Mouse (Mus musculus): ENCODE measurements around the gene Hoxb4. TPM values are rescaled to one million over a fixed set of nuclear protein-coding genes. Genes with fewer than 3 reads are reported as not detected.

Gene Hoxb4
- polyA plus RNA-seq, 1 experiment from 2014 or later: 7.5 TPM

DNA sequence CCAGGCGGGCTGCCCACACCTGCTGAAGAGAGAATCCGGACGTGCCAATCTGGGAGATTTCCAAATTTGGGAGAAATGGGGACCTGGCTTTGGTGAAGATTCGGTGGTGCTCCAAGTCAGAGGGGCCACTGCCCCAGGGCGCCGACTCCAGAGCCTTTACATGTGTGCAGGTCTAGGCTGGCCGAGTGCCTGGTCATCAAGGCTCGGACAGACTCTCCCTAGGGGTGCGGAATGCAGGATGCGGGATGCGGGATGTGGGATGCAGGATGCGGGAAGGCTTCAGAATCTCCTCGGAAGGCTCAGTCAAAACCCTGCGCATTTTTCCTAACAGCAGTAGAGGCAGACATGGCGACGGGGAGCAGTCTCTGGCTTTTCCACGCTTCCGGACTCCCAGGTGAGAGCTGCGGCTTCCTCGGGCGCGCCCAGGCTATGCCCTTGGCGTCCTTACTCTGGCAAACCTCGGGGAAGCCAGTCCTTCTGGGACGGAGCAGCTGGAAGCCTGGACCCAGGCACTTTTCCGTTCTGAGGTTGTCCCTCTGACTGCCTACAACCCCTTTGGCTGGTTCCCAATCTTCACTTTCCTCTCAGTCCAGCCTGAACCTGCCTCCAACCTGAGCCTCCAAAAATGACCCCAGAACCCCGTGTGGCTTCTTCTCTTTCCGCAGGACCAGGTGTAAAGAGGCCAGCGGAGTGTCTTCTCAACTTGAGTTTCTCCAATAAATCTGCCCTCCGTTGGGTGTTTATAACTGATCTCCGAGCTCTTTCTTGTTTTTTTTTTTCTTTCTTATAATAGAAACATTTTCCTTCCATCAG lies 38.4 kb upstream of the Hoxb4 start:
- Histone ChIP-seq H3K9me3 (no peaks in the 10 kb centered on the region), H3K4me2 (peak overlapping the region; percentile 96), H3K4me1 (replicated peaks) (peaks cover 68% of the 10 kb centered on the region), H3K9ac (peak overlapping the region; percentile 100), H3K4me3 (peak overlapping the region; percentile 99), H3K27ac (replicated peaks) (peak overlapping the region; percentile 100), H3K27me3 (no peaks in the 10 kb centered on the region), H3K36me3 (peaks cover 6% of the 10 kb centered on the region; the same call in 1 of the 2 replicates)
- ATAC-seq (ENCODE audit: low read depth): no peak
- WGBS: 3% methylated on average over 31 of the region's 31 CpGs

DNA sequence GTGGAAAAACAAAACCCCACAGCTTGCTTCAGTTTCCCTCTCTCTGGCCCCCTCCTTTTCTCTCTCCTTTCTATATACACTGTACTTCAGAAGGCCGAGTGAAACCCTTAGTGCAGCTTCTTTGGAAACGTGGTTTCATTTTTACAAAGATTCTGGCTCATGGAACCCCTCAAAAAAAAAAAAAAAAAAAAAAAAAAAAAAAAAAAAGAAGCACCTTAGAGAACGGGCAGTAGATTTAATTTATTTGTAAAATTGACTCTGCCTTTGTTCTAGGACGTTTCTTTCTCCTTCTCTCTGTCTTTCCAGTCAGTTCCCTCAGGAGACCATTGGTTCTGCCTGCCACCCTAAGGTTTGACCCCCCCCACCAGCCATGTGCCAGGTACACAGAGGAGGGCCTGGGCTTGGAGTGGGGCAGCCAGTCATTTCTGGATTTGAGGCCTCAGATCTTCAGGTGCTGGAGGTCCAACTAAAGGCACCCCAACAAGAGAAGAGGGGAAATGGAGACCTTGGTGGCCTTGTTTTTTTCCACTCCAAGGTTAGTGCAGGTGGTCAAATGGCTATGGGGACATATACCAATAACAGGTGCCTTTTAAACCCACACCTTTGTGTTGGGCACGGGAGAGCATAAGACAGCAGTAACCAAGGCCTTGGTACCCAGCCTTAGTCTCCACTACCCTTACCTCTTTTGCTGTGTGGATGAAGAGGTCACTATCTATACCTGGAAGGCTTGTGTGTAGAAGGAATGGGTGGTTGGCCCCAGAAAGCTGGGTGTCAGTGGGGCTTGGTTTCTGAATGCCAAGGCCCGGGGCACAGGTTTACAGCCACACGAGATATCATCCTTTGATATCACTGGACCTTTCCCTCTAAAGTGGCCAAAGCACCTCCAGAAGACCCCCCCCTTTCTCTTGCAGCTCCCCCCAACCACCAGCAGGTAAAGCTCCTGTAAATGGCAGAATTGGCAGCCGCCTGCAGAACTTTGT lies 37.4 kb upstream of the Hoxb4 start:
- ATAC-seq (ENCODE audit: low read depth): no peak
- peak overlapping the region; percentile 96 for H3K4me2 ChIP-seq
- H3K4me1 ChIP-seq (replicated peaks): peaks cover 58% of the 10 kb centered on the region
- H3K27me3 ChIP-seq: no peaks in the 10 kb centered on the region
- no peaks in the 10 kb centered on the region for H3K9me3 ChIP-seq
- H3K27ac ChIP-seq (replicated peaks): peak overlapping the region; percentile 100
- peak overlapping the region; percentile 100 for H3K9ac ChIP-seq
- peaks cover 7% of the 10 kb centered on the region; the same call in 1 of the 2 replicates for H3K36me3 ChIP-seq
- 8% methylated on average over 8 of the region's 8 CpGs for WGBS
- H3K4me3 ChIP-seq: peak overlapping the region; percentile 99

DNA sequence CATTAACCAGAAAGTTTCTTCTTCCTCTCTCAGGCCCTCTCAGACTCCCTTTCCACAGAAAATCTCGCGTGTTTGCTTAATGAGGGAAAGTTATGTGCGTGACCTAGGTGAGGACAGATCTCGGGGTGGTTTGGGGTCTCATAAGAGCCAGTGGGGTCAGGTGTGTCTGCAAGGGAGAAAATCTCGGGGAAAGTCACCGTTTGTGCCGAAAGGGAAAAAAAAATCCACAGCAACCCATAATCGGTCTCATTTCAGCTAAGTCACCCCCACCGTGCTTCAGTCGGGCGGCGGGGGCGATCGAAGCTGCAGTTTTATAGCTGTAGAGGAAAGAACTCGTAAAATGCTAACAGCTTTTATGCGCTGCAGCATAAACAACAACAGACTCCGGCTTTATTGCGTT lies 36.7 kb upstream of the Hoxb4 start:
- peak overlapping the region; percentile 100 for H3K9ac ChIP-seq
- peak overlapping the region; percentile 99 for H3K4me3 ChIP-seq
- H3K36me3 ChIP-seq: peaks cover 7% of the 10 kb centered on the region; the same call in 1 of the 2 replicates
- H3K4me2 ChIP-seq: peak overlapping the region; percentile 96
- no peaks in the 10 kb centered on the region for H3K27me3 ChIP-seq
- no peak for ATAC-seq (ENCODE audit: low read depth)
- 2% methylated on average over 18 of the region's 18 CpGs for WGBS
- no peaks in the 10 kb centered on the region for H3K9me3 ChIP-seq
- peak overlapping the region; percentile 100 for H3K27ac ChIP-seq (replicated peaks)
- H3K4me1 ChIP-seq (replicated peaks): peaks cover 51% of the 10 kb centered on the region

DNA sequence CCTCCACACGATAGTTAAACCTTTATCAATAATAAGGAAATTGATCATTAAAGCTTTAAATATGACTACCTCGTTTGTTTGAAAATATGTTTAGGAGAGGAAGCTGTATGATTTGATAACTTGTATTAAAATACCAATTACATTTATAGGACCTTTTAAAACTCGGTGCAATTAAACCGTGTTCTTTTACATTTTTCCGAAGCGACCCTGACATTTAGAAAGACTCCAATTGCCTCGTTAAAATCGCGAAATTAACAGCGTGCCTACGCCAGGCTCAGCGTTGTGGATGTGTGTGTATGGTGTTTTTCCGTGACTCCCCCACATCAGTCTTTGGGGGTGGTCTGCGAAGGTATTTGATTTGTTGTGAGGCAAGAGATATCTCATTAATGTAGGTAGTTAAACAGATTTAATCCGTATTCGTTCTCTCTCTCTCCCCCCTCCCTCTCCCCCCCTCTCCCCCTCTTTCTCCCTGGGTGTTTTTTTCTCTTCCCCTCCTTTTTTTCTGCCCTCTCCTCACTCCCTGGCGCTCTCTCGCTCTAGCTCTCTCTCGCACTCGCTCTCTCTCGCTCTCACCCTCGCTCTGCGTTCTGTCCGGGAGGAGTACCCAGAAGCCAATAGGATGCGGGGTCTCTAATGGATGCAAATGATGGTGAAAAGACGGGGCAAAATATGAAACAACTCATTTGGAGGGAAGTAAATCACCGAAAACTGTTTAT lies 36.1 kb upstream of the Hoxb4 start, which contains the start of gene Hoxb8:
Gene Hoxb8 (plus strand): TSS at position 51 of the 716 bp plus-strand sequence.
- Histone ChIP-seq H3K27ac (replicated peaks) (peak within 1 kb of the TSS; percentile 100), H3K27me3 (no peaks in the 10 kb centered on the region), H3K9ac (peak within 1 kb of the TSS; percentile 100), H3K9me3 (no peaks in the 10 kb centered on the region), H3K4me3 (peak within 1 kb of the TSS; percentile 99), H3K4me2 (peak within 1 kb of the TSS; percentile 96), H3K36me3 (peaks cover 7% of the 10 kb centered on the region; the same call in 1 of the 2 replicates), H3K4me1 (replicated peaks) (peaks cover 44% of the 10 kb centered on the region)
- WGBS: 1% methylated on average over 27 of the region's 27 CpGs
- ATAC-seq (ENCODE audit: low read depth): peak; percentile 40; the same call in 1 of the 2 replicates

- Histone ChIP-seq H3K4me2 (peak overlapping the region; percentile 96), H3K27ac (replicated peaks) (peak overlapping the region; percentile 100), H3K4me1 (replicated peaks) (peaks cover 40% of the 10 kb centered on the region), H3K9me3 (no peaks in the 10 kb centered on the region), H3K27me3 (no peaks in the 10 kb centered on the region), H3K4me3 (peak overlapping the region; percentile 99), H3K9ac (peak overlapping the region; percentile 100), H3K36me3 (peaks cover 7% of the 10 kb centered on the region; the same call in 1 of the 2 replicates)
- no peak for ATAC-seq (ENCODE audit: low read depth)
- WGBS: under 1% methylated on average over 49 of the region's 49 CpGs
Measured at GRCm38 (mm10) chr11:96282795-96283430, 35.2 kb upstream of the Hoxb4 start.

GRCm38 (mm10) chr11:96284041-96284749 lies 33.9 kb upstream of the Hoxb4 start:
- Histone ChIP-seq H3K4me3 (peak overlapping the region; percentile 99), H3K27me3 (no peaks in the 10 kb centered on the region), H3K4me1 (replicated peaks) (peaks cover 42% of the 10 kb centered on the region), H3K9ac (peak overlapping the region; percentile 100), H3K27ac (replicated peaks) (peak overlapping the region; percentile 100), H3K9me3 (no peaks in the 10 kb centered on the region), H3K36me3 (peaks cover 7% of the 10 kb centered on the region; the same call in 1 of the 2 replicates), H3K4me2 (peak overlapping the region; percentile 96)
- WGBS: under 1% methylated on average over 49 of the region's 49 CpGs
- ATAC-seq (ENCODE audit: low read depth): no peak

- Histone ChIP-seq H3K36me3 (peaks cover 7% of the 10 kb centered on the region; the same call in 1 of the 2 replicates), H3K4me1 (replicated peaks) (peaks cover 42% of the 10 kb centered on the region), H3K4me2 (peak overlapping the region; percentile 96), H3K4me3 (peak overlapping the region; percentile 99), H3K27me3 (no peaks in the 10 kb centered on the region), H3K27ac (replicated peaks) (peak overlapping the region; percentile 100), H3K9ac (peak overlapping the region; percentile 100), H3K9me3 (no peaks in the 10 kb centered on the region)
- peak; percentile 84 for ATAC-seq (ENCODE audit: low read depth)
- under 1% methylated on average over 35 of the region's 37 CpGs for WGBS
Measured at GRCm38 (mm10) chr11:96284774-96285734, 33.0 kb upstream of the Hoxb4 start.

- peaks cover 7% of the 10 kb centered on the region; the same call in 1 of the 2 replicates for H3K36me3 ChIP-seq
- no peaks in the 10 kb centered on the region for H3K9me3 ChIP-seq
- peak within 1 kb of the TSS; percentile 100 for H3K27ac ChIP-seq (replicated peaks)
- H3K4me2 ChIP-seq: peak within 1 kb of the TSS; percentile 96
- peak within 1 kb of the TSS; percentile 100 for H3K9ac ChIP-seq
- H3K27me3 ChIP-seq: no peaks in the 10 kb centered on the region
- H3K4me1 ChIP-seq (replicated peaks): peaks cover 43% of the 10 kb centered on the region
- ATAC-seq (ENCODE audit: low read depth): peak; percentile 8; the same call in 1 of the 2 replicates
- WGBS: under 1% methylated on average over 42 of the region's 43 CpGs
- peak within 1 kb of the TSS; percentile 99 for H3K4me3 ChIP-seq
Measured at GRCm38 (mm10) chr11:96285771-96286738, 32.0 kb upstream of the Hoxb4 start, which contains the start of gene Hoxb7. TSS of gene Hoxb7 (plus strand) at chr11:96286623.

All from neural tube, embryonic 13.5 days (tissue).